Mouse (Mus musculus) intestine, postnatal 0 days (tissue): ENCODE results near the gene Sgce. TPM values are rescaled to one million over a fixed set of nuclear protein-coding genes. Genes with fewer than 3 reads are reported as not detected.

ENCODE experiments used
- ATAC-seq: fragments of 200-750 bp; cut with Nextera tagmentation; 2 replicates; pipeline ENCODE4 v1.8.0; 2017; ENCODE audit warnings: mild to moderate bottlenecking, moderate TSS enrichment, moderate library complexity
- H3K27ac ChIP-seq: fragments of 300-500 bp; sonication (generic); 2 replicates; pipeline ENCODE4 v1.5.1; 2014; ENCODE audit warnings: mild to moderate bottlenecking, low read depth, low read length, moderate library complexity
- H3K27me3 ChIP-seq: fragments of 300-500 bp; sonication (generic); replicated peaks from 2 replicates; pipeline ENCODE4 v1.6.1; 2014; ENCODE audit warnings: low read length, mixed read lengths; ENCODE audit not compliant: control insufficient read depth, insufficient read depth
- H3K36me3 ChIP-seq: fragments of 300-500 bp; sonication (generic); 2 replicates; pipeline ENCODE4 v1.6.1; 2014; ENCODE audit warnings: mild to moderate bottlenecking, moderate library complexity; ENCODE audit not compliant: control insufficient read depth, insufficient read depth
- H3K4me1 ChIP-seq: fragments of 300-500 bp; sonication (generic); replicated peaks from 2 replicates; pipeline ENCODE4 v1.6.1; 2014; ENCODE audit warnings: antibody characterized with exemption, low read length, mixed read lengths; ENCODE audit not compliant: control insufficient read depth, insufficient read depth
- H3K4me2 ChIP-seq: fragments of 300-500 bp; sonication (generic); replicated peaks from 2 replicates; pipeline ENCODE4 v1.6.1; 2014; ENCODE audit warnings: low read depth, mild to moderate bottlenecking, moderate library complexity
- H3K4me3 ChIP-seq: fragments of 300-500 bp; sonication (generic); 2 replicates; pipeline ENCODE4 v1.5.1; 2014; ENCODE audit warnings: low read depth, low read length
- H3K9ac ChIP-seq: fragments of 300-500 bp; sonication (generic); 2 replicates; pipeline ENCODE4 v1.6.1; 2014; ENCODE audit warnings: mild to moderate bottlenecking, low read depth, low read length
- H3K9me3 ChIP-seq: fragments of 300-500 bp; sonication (generic); 2 replicates; pipeline ENCODE4 v1.6.1; 2016; ENCODE audit warnings: mixed run types; ENCODE audit not compliant: control insufficient read depth
- CTCF ChIP-seq: sonication (generic); IDR thresholded peaks from 2 replicates; pipeline ENCODE4 v1.5.1; 2016; ENCODE audit warnings: low read depth, mild to moderate bottlenecking, control low read depth, antibody characterized with exemption, moderate library complexity
- WGBS: fragments of 180-500 bp; shearing (Covaris S2); extraction: QIAGEN DNeasy Blood & Tissue Kit; methylation state at CpG from one replicate; pipeline ENCODE4 v1.1.7; 2014; 5-methylcytosine and 5-hydroxymethylcytosine counted together
- polyA plus RNA-seq: library from polyadenylated mRNA; unstranded; fragments of >200 nt; fragmentation: Nextera tagmentation; extraction: Ambion mirVana; gene quantifications from 2 replicates; pipeline ENCODE4 v1.2.1, GENCODE M21; 2015

Gene Sgce
- polyA plus RNA-seq, 1 experiment from 2014 or later = 25.5 TPM

GRCm38 (mm10) chr6:4728305-4728704 is 18.7 kb downstream of the Sgce start:
- ATAC-seq = no peak
- Histone ChIP-seq H3K9me3 (no peaks in the 10 kb centered on the region), H3K27ac (no peak overlapping the region), H3K4me1 (no peaks in the 10 kb centered on the region), H3K4me3 (no peak overlapping the region), H3K9ac (no peak overlapping the region), H3K36me3 (no peaks in the 10 kb centered on the region), H3K4me2 (no peak overlapping the region), H3K27me3 (no peaks in the 10 kb centered on the region)
- WGBS = 91% methylated on average over 2 of the region's 2 CpGs
- no peak for TF ChIP-seq CTCF

GRCm38 (mm10) chr6:4723998-4724757 is 22.8 kb downstream of the Sgce start:
- no peak for ATAC-seq
- no peaks in the 10 kb centered on the region for H3K27me3 ChIP-seq
- no peak overlapping the region for H3K4me3 ChIP-seq
- H3K27ac ChIP-seq = no peak overlapping the region
- TF ChIP-seq CTCF = no peak
- H3K9me3 ChIP-seq = no peaks in the 10 kb centered on the region
- H3K4me2 ChIP-seq = no peak overlapping the region
- H3K36me3 ChIP-seq = no peaks in the 10 kb centered on the region
- no peak overlapping the region for H3K9ac ChIP-seq
- WGBS = 73% methylated on average over 15 of the region's 15 CpGs
- no peaks in the 10 kb centered on the region for H3K4me1 ChIP-seq

- TF ChIP-seq CTCF = no peak
Measured at GRCm38 (mm10) chr6:4722739-4723138, 24.3 kb downstream of the Sgce start.

GRCm38 (mm10) chr6:4722142-4722541 is 24.9 kb downstream of the Sgce start:
- Histone ChIP-seq H3K4me3 (no peak overlapping the region), H3K4me2 (no peak overlapping the region), H3K9me3 (no peaks in the 10 kb centered on the region), H3K27ac (no peak overlapping the region), H3K36me3 (no peaks in the 10 kb centered on the region), H3K9ac (no peak overlapping the region), H3K4me1 (no peaks in the 10 kb centered on the region), H3K27me3 (no peaks in the 10 kb centered on the region)
- WGBS = 71% methylated on average over 6 of the region's 6 CpGs
- ATAC-seq = no peak
- no peak for TF ChIP-seq CTCF

More at GRCm38 (mm10) chr6:4722739-4723138, 24.3 kb downstream of the Sgce start:
- WGBS = 73% methylated on average over 13 of the region's 13 CpGs
- H3K4me1 ChIP-seq = no peaks in the 10 kb centered on the region
- H3K4me3 ChIP-seq = no peak overlapping the region
- H3K4me2 ChIP-seq = no peak overlapping the region
- H3K36me3 ChIP-seq = no peaks in the 10 kb centered on the region
- H3K9me3 ChIP-seq = no peaks in the 10 kb centered on the region
- ATAC-seq = no peak
- no peak overlapping the region for H3K27ac ChIP-seq
- H3K27me3 ChIP-seq = no peaks in the 10 kb centered on the region
- no peak overlapping the region for H3K9ac ChIP-seq

GRCm38 (mm10) chr6:4717344-4717743 is 29.7 kb downstream of the Sgce start:
- ATAC-seq = peak; percentile 56; the same call in 1 of the 2 replicates
- no peaks in the 10 kb centered on the region for H3K27me3 ChIP-seq

GRCm38 (mm10) chr6:4716171-4716570 is 30.8 kb downstream of the Sgce start:
- WGBS = 97% methylated on average over 2 of the region's 2 CpGs
- no peaks in the 10 kb centered on the region for H3K9me3 ChIP-seq
- TF ChIP-seq CTCF = no peak
- H3K4me1 ChIP-seq = no peaks in the 10 kb centered on the region
- H3K27ac ChIP-seq = no peak overlapping the region
- no peak overlapping the region for H3K4me3 ChIP-seq
- no peaks in the 10 kb centered on the region for H3K27me3 ChIP-seq
- H3K9ac ChIP-seq = no peak overlapping the region
- no peak overlapping the region for H3K4me2 ChIP-seq
- ATAC-seq = no peak
- no peaks in the 10 kb centered on the region; the same call in 1 of the 2 replicates for H3K36me3 ChIP-seq

More at GRCm38 (mm10) chr6:4717344-4717743, 29.7 kb downstream of the Sgce start:
- no peak overlapping the region for H3K4me2 ChIP-seq
- H3K4me3 ChIP-seq = no peak overlapping the region
- no peak for TF ChIP-seq CTCF
- no peak overlapping the region for H3K9ac ChIP-seq
- no peak overlapping the region for H3K27ac ChIP-seq
- no peaks in the 10 kb centered on the region; the same call in 1 of the 2 replicates for H3K36me3 ChIP-seq
- WGBS = 42% methylated on average over 2 of the region's 2 CpGs
- no peaks in the 10 kb centered on the region for H3K9me3 ChIP-seq
- no peaks in the 10 kb centered on the region for H3K4me1 ChIP-seq
